Mouse (Mus musculus) brain, embryonic 14.5 days (tissue): ENCODE results near the gene Trpm2.

Source experiments
- CTCF ChIP-seq: fragments of 200-500 bp; IDR thresholded peaks from 2 replicates; pipeline ENCODE4 v1.5.1; 2012; ENCODE audit warnings: inconsistent platforms, mild to moderate bottlenecking, moderate library complexity, borderline replicate concordance; ENCODE audit not compliant: insufficient read depth, insufficient read length; ENCODE audit errors: extremely low read depth
- POLR2A ChIP-seq: fragments of 200-500 bp; IDR thresholded peaks from 2 replicates; pipeline ENCODE4 v1.6.1; 2012; ENCODE audit warnings: mild to moderate bottlenecking, inconsistent platforms, borderline replicate concordance; ENCODE audit not compliant: poor library complexity, insufficient read depth, insufficient read length, severe bottlenecking; ENCODE audit errors: extremely low read depth

DNA sequence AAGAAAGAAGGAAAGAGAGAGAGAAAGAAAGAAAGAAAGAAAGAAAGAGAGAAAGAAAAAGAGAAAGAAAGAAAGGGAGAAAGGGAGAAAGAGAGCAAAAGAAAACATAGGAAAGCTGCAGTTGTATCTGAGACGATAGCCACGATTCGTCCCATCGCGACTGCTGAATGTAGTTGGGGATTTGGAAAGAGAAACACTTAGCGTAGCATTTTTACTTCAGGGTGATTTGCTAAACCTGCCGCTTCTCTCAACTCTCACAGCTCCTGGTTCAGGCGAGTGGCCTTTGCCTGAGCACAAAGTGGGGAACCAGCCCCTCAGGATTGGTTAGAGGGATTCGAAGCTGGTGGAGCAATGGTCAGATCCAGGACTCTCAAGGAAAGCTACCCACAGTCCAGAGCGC, 40.0 kb upstream of the Trpm2 start:
- TF ChIP-seq CTCF (no peak), POLR2A (no peak)
